Mouse (Mus musculus) heart, postnatal 0 days (tissue): ENCODE results near the gene Gm4894. TPM values are rescaled to one million over a fixed set of nuclear protein-coding genes. Genes with fewer than 3 reads are reported as not detected.

Source experiments
- ATAC-seq: fragments of 200-750 bp; cut with Nextera tagmentation; 2 replicates; pipeline ENCODE4 v1.8.0; 2017; ENCODE audit warnings: low read depth, moderate number of reproducible peaks, moderate library complexity; ENCODE audit not compliant: insufficient read depth
- DNase-seq: peaks from one replicate; pipeline ENCODE4 v3.0.0-alpha.2; 2016; ENCODE audit warnings: low spot score
- H3K27ac ChIP-seq: fragments of 300-500 bp; sonication (generic); 2 replicates; pipeline ENCODE4 v1.5.1; 2014; ENCODE audit warnings: low read depth, mild to moderate bottlenecking
- H3K27me3 ChIP-seq: fragments of 300-500 bp; sonication (generic); 2 replicates; pipeline ENCODE4 v1.6.1; 2014; ENCODE audit warnings: low read length, mixed read lengths; ENCODE audit not compliant: control insufficient read depth, insufficient read depth
- H3K36me3 ChIP-seq: fragments of 300-500 bp; sonication (generic); replicated peaks from 2 replicates; pipeline ENCODE4 v1.6.1; 2014; ENCODE audit warnings: low read length, mixed read lengths; ENCODE audit not compliant: control insufficient read depth, insufficient read depth
- H3K4me1 ChIP-seq: fragments of 300-500 bp; sonication (generic); 2 replicates; pipeline ENCODE4 v1.6.1; 2014; ENCODE audit warnings: antibody characterized with exemption; ENCODE audit not compliant: control insufficient read depth, insufficient read depth
- H3K4me2 ChIP-seq: fragments of 300-500 bp; sonication (generic); 2 replicates; pipeline ENCODE4 v1.6.1; 2014; ENCODE audit warnings: low read depth, mild to moderate bottlenecking, low read length, moderate library complexity
- H3K4me3 ChIP-seq: fragments of 300-500 bp; sonication (generic); 2 replicates; pipeline ENCODE4 v1.5.1; 2014; ENCODE audit warnings: low read depth, low read length
- H3K9ac ChIP-seq: fragments of 300-500 bp; sonication (generic); replicated peaks from 2 replicates; pipeline ENCODE4 v1.6.1; 2014; ENCODE audit warnings: low read depth, low read length, mixed read lengths
- H3K9me3 ChIP-seq: fragments of 300-500 bp; sonication (generic); replicated peaks from 2 replicates; pipeline ENCODE4 v1.6.1; 2016; ENCODE audit warnings: low read length; ENCODE audit not compliant: control insufficient read depth
- CTCF ChIP-seq: IDR thresholded peaks from 2 replicates; pipeline ENCODE4 v1.5.1; 2016; ENCODE audit warnings: antibody characterized with exemption, control low read depth, low read depth
- EP300 ChIP-seq: IDR thresholded peaks from 2 replicates; pipeline ENCODE4 v1.6.1; 2016; ENCODE audit warnings: antibody characterized with exemption, low read depth
- WGBS: fragments of 180-500 bp; shearing (Covaris S2); extraction: QIAGEN DNeasy Blood & Tissue Kit; methylation state at CpG from one replicate; pipeline ENCODE4 v1.1.7; 2014; 5-methylcytosine and 5-hydroxymethylcytosine counted together
- polyA plus RNA-seq: library from polyadenylated mRNA; unstranded; fragments of >200 nt; fragmentation: Nextera tagmentation; extraction: Ambion mirVana; gene quantifications from 2 replicates; pipeline ENCODE4 v1.2.1, GENCODE M21; 2015
- total RNA-seq: library from RNA; depleted of rRNA; stranded (reverse); fragments of >200 nt; gene quantifications from 2 replicates; pipeline ENCODE4 v1.2.3, GENCODE M21; 2014; ENCODE audit warnings: low replicate concordance; rRNA removed

The Gm4894 gene
- total RNA-seq: not detected in 2 replicates
- polyA plus RNA-seq: not detected in 2 replicates

- Histone ChIP-seq H3K4me1 (no peaks in the 10 kb centered on the region), H3K36me3 (no peaks in the 10 kb centered on the region), H3K4me2 (no peak within 1 kb of the TSS), H3K9me3 (no peaks in the 10 kb centered on the region), H3K27me3 (no peaks in the 10 kb centered on the region), H3K4me3 (no peak within 1 kb of the TSS), H3K9ac (no peak within 1 kb of the TSS), H3K27ac (no peak within 1 kb of the TSS)
- no peak for DNase-seq
- 60% methylated on average over 6 of the region's 6 CpGs for WGBS
- ATAC-seq: no peak
- TF ChIP-seq CTCF (no peak), EP300 (no peak)
Measured at GRCm38 (mm10) chr9:49250231-49250630, at the start of gene Gm4894. Gene Gm4894, plus strand, starts transcription at chr9:49250531.

GRCm38 (mm10) chr9:49206331-49206730, 44.0 kb upstream of the Gm4894 start:
- H3K4me1 ChIP-seq: no peaks in the 10 kb centered on the region
- H3K4me2 ChIP-seq: no peak overlapping the region
- H3K36me3 ChIP-seq: no peaks in the 10 kb centered on the region
- TF ChIP-seq EP300: no peak
- TF ChIP-seq CTCF: no peak
- no peak overlapping the region for H3K4me3 ChIP-seq
- DNase-seq (no peak), ATAC-seq (no peak)
- WGBS: 43% methylated on average over 15 of the region's 15 CpGs
- H3K9ac ChIP-seq: no peak overlapping the region
- no peaks in the 10 kb centered on the region for H3K27me3 ChIP-seq
- H3K27ac ChIP-seq: no peak overlapping the region
- H3K9me3 ChIP-seq: no peaks in the 10 kb centered on the region

- no peak for ATAC-seq
- H3K9me3 ChIP-seq: no peaks in the 10 kb centered on the region
- WGBS: 60% methylated on average over 1 of the region's 1 CpGs
Measured at GRCm38 (mm10) chr9:49211493-49211892, 38.8 kb upstream of the Gm4894 start.

GRCm38 (mm10) chr9:49214734-49215133, 35.6 kb upstream of the Gm4894 start:
- H3K4me1 ChIP-seq: no peaks in the 10 kb centered on the region
- no peaks in the 10 kb centered on the region for H3K36me3 ChIP-seq
- no peak overlapping the region for H3K4me2 ChIP-seq
- no peaks in the 10 kb centered on the region for H3K9me3 ChIP-seq
- H3K4me3 ChIP-seq: no peak overlapping the region
- DNase-seq: peak; percentile 6
- no peak for TF ChIP-seq EP300
- no peak for TF ChIP-seq CTCF
- no peak overlapping the region for H3K27ac ChIP-seq
- H3K27me3 ChIP-seq: no peaks in the 10 kb centered on the region
- no peak overlapping the region for H3K9ac ChIP-seq
- WGBS: 19% methylated on average over 2 of the region's 2 CpGs
- no peak for ATAC-seq

More at GRCm38 (mm10) chr9:49211493-49211892, 38.8 kb upstream of the Gm4894 start:
- no peaks in the 10 kb centered on the region for H3K36me3 ChIP-seq
- no peaks in the 10 kb centered on the region for H3K27me3 ChIP-seq
- no peak overlapping the region for H3K9ac ChIP-seq
- no peak overlapping the region for H3K27ac ChIP-seq
- H3K4me1 ChIP-seq: no peaks in the 10 kb centered on the region
- no peak overlapping the region for H3K4me3 ChIP-seq
- no peak overlapping the region for H3K4me2 ChIP-seq
- TF ChIP-seq CTCF: no peak
- TF ChIP-seq EP300: no peak
- DNase-seq: no peak

- no peak for ATAC-seq
- 78% methylated on average over 20 of the region's 20 CpGs for WGBS
- no peaks in the 10 kb centered on the region for H3K27me3 ChIP-seq
Measured at GRCm38 (mm10) chr9:49217626-49218607, 32.4 kb upstream of the Gm4894 start.

More at GRCm38 (mm10) chr9:49217626-49218607, 32.4 kb upstream of the Gm4894 start:
- Histone ChIP-seq H3K9me3 (no peaks in the 10 kb centered on the region), H3K4me1 (no peaks in the 10 kb centered on the region), H3K36me3 (no peaks in the 10 kb centered on the region), H3K27ac (no peak overlapping the region), H3K4me3 (no peak overlapping the region), H3K4me2 (no peak overlapping the region), H3K9ac (no peak overlapping the region)
- TF ChIP-seq EP300 (no peak), CTCF (no peak)
- no peak for DNase-seq
